Mouse (Mus musculus) midbrain, embryonic 12.5 days (tissue): ENCODE results near the gene Nhej1. TPM values are rescaled to one million over a fixed set of nuclear protein-coding genes. Genes with fewer than 3 reads are reported as not detected.

Source experiments
- ATAC-seq: fragments of 200-750 bp; cut with Nextera tagmentation; 2 replicates; pipeline ENCODE4 v1.8.0; 2017; ENCODE audit warnings: low read depth, moderate TSS enrichment, moderate library complexity; ENCODE audit not compliant: low FRiP score
- H3K27ac ChIP-seq: fragments of 300-500 bp; sonication (generic); replicated peaks from 2 replicates; pipeline ENCODE4 v1.5.1; 2016; ENCODE audit warnings: mild to moderate bottlenecking
- H3K27me3 ChIP-seq: fragments of 300-500 bp; sonication (generic); 2 replicates; pipeline ENCODE4 v1.6.1; 2016; ENCODE audit warnings: mild to moderate bottlenecking
- H3K36me3 ChIP-seq: fragments of 300-500 bp; sonication (generic); 2 replicates; pipeline ENCODE4 v1.6.1; 2016
- H3K4me1 ChIP-seq: fragments of 300-500 bp; sonication (generic); 2 replicates; pipeline ENCODE4 v1.6.1; 2016
- H3K4me2 ChIP-seq: fragments of 300-500 bp; sonication (generic); replicated peaks from 2 replicates; pipeline ENCODE4 v1.6.1; 2016; ENCODE audit warnings: mild to moderate bottlenecking, moderate library complexity
- H3K4me3 ChIP-seq: fragments of 300-500 bp; sonication (generic); 2 replicates; pipeline ENCODE4 v1.5.1; 2016; ENCODE audit warnings: mild to moderate bottlenecking
- H3K9ac ChIP-seq: fragments of 300-500 bp; sonication (generic); replicated peaks from 2 replicates; pipeline ENCODE4 v1.6.1; 2016; ENCODE audit warnings: mild to moderate bottlenecking, moderate library complexity
- H3K9me3 ChIP-seq: fragments of 300-500 bp; sonication (generic); 2 replicates; pipeline ENCODE4 v1.6.1; 2016; ENCODE audit warnings: mild to moderate bottlenecking
- WGBS: fragments of 180-500 bp; shearing (Covaris S2); methylation state at CpG from one replicate; pipeline ENCODE4 v1.1.7; 2016; 5-methylcytosine and 5-hydroxymethylcytosine counted together
- polyA plus RNA-seq: library from polyadenylated mRNA; unstranded; fragments of >200 nt; fragmentation: Nextera tagmentation; extraction: Ambion mirVana; gene quantifications from 2 replicates; pipeline ENCODE4 v1.2.1, GENCODE M21; 2016

Nhej1 gene
- polyA plus RNA-seq = 11.7 and 13.0 TPM in 2 replicates

GRCm38 (mm10) chr1:75124346-75125321, at the start of gene Nhej1:
Gene Nhej1, minus strand, starts transcription at chr1:75125200.
- H3K9me3 ChIP-seq = no peaks in the 10 kb centered on the region
- 2% methylated on average over 56 of the region's 56 CpGs for WGBS
- peak; percentile 95 for ATAC-seq

DNA sequence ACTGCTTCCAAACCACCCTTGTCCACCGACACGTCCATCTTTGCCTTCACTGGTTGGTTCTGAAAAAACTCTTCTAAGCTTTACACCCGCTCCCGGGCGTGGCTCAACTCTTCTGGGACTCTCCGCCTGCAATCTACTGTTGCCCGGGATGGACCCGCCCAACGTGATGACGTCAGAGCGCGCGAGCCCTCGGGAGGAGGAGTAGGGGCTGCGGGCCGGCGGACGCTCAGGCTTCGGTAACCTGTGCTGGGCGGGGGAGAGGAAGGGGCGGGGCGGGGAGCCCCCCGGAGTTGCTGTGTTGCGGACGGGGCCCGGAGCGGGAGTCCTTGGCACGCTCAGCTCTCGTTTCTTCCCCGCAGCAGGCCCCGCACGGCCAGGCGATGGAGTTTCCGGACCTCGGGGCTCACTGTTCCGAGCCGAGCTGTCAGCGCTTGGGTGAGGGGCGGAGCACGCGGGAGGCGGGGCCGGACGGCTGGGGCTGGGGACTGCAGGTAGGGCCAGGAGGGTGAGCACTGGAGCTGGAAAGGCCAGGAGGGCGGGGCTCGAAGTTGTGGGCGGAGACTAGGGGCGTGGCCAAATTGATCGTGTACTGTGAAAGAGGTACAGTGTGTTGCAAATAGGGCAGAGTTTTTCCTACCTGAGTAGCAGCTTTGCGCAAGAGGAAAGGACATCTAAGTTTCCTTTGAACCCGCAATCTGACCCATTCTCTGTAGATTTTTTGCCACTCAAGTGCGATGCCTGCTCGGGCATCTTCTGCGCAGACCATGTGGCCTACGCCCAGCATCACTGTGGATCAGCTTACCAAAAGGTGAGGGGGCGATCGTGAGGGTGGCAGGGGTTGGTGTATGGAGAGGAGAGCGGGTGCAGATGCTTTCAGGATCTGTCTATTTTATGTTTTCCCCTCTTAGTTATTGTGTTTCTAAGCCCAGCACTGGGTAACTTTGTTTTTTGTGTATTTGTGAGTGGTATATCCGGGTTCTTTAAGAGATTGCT, 43.8 kb upstream of the Nhej1 start, which contains the start of gene Zfand2b:
Gene Zfand2b, plus strand, starts transcription at position 175 of the 993 bp plus-strand sequence.
- H3K9me3 ChIP-seq = no peaks in the 10 kb centered on the region
- H3K9ac ChIP-seq = peak within 1 kb of the TSS; percentile 52
- H3K4me3 ChIP-seq = peak within 1 kb of the TSS; percentile 60
- peak; percentile 96 for ATAC-seq
- peak within 1 kb of the TSS; percentile 65 for H3K4me2 ChIP-seq
- under 1% methylated on average over 59 of the region's 59 CpGs for WGBS
- H3K27ac ChIP-seq = peak within 1 kb of the TSS; percentile 79
- peaks cover 10% of the 10 kb centered on the region for H3K4me1 ChIP-seq
- H3K36me3 ChIP-seq = peaks cover 40% of the 10 kb centered on the region
- H3K27me3 ChIP-seq = no peaks in the 10 kb centered on the region

More at GRCm38 (mm10) chr1:75124346-75125321, at the start of gene Nhej1:
- Histone ChIP-seq H3K27me3 (no peaks in the 10 kb centered on the region; the same call in 1 of the 2 replicates), H3K4me1 (peaks cover 3% of the 10 kb centered on the region; the same call in 1 of the 2 replicates), H3K27ac (peak within 1 kb of the TSS; percentile 92), H3K4me3 (peak within 1 kb of the TSS; percentile 70), H3K36me3 (no peaks in the 10 kb centered on the region), H3K9ac (peak within 1 kb of the TSS; percentile 68), H3K4me2 (peak within 1 kb of the TSS; percentile 57)

- Histone ChIP-seq H3K9me3 (no peaks in the 10 kb centered on the region), H3K4me2 (peak overlapping the region; percentile 65), H3K9ac (no peak overlapping the region; the same call in 1 of the 2 replicates), H3K27me3 (no peaks in the 10 kb centered on the region), H3K36me3 (peaks cover 33% of the 10 kb centered on the region), H3K4me1 (peaks cover 10% of the 10 kb centered on the region), H3K27ac (0 out of 2 replicates have a peak overlapping the region, but pooled peaks have one; percentile 79), H3K4me3 (peak overlapping the region; percentile 60)
- WGBS = 11% methylated on average over 7 of the region's 7 CpGs
- ATAC-seq = peak; percentile 42
Observed at GRCm38 (mm10) chr1:75168093-75168471, 43.1 kb upstream of the Nhej1 start.

GRCm38 (mm10) chr1:75160256-75160617, 35.2 kb upstream of the Nhej1 start:
- H3K9ac ChIP-seq = no peak overlapping the region
- ATAC-seq = no peak
- no peak overlapping the region for H3K4me2 ChIP-seq
- H3K27ac ChIP-seq = no peak overlapping the region
- H3K4me3 ChIP-seq = no peak overlapping the region
- no peaks in the 10 kb centered on the region for H3K36me3 ChIP-seq
- no peaks in the 10 kb centered on the region for H3K9me3 ChIP-seq
- H3K4me1 ChIP-seq = no peaks in the 10 kb centered on the region
- no peaks in the 10 kb centered on the region for H3K27me3 ChIP-seq
- 83% methylated on average over 4 of the region's 4 CpGs for WGBS

DNA sequence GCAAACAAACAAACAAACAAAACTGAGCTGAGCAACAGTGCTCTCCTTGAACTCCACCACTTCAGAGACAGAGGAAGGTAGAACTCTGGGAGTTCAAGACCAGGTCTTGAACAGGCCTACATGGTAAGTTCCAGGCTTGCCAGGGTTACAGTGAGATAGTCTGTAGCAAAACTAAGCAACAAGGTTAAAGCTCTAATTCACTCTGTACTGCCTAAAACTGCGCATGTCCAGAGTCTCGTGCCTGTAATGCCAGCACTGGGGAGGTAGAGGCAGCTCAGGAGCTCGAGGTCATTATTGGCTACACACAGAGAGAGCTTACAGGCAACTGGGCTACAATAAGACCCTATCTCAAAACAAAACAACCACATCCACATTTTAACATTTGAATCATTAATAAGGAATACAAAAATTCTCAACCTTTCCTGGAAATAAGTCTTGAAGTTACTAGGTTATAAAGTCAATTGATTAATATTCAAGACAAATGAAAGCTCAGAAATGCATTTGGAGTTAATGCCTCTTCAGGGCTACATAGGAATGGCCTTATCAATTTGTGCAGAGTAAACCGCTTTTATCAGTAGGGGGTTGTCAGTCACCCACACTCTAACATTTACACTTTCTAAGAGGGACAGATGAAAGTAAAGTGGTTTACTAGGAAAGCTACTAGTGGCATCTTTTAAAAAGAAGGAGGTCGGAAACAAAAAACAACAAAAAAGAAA, 34.7 kb upstream of the Nhej1 start:
- Histone ChIP-seq H3K4me2 (no peak overlapping the region), H3K27ac (no peak overlapping the region), H3K4me1 (no peaks in the 10 kb centered on the region), H3K27me3 (no peaks in the 10 kb centered on the region), H3K9me3 (no peaks in the 10 kb centered on the region), H3K9ac (no peak overlapping the region), H3K36me3 (no peaks in the 10 kb centered on the region), H3K4me3 (no peak overlapping the region)
- ATAC-seq = no peak
- WGBS = 72% methylated on average over 5 of the region's 5 CpGs

GRCm38 (mm10) chr1:75158990-75159389, 34.0 kb upstream of the Nhej1 start:
- Histone ChIP-seq H3K4me3 (no peak overlapping the region), H3K27me3 (no peaks in the 10 kb centered on the region), H3K27ac (no peak overlapping the region), H3K4me1 (no peaks in the 10 kb centered on the region), H3K36me3 (no peaks in the 10 kb centered on the region), H3K9me3 (no peaks in the 10 kb centered on the region), H3K9ac (no peak overlapping the region), H3K4me2 (no peak overlapping the region)
- no peak for ATAC-seq

DNA sequence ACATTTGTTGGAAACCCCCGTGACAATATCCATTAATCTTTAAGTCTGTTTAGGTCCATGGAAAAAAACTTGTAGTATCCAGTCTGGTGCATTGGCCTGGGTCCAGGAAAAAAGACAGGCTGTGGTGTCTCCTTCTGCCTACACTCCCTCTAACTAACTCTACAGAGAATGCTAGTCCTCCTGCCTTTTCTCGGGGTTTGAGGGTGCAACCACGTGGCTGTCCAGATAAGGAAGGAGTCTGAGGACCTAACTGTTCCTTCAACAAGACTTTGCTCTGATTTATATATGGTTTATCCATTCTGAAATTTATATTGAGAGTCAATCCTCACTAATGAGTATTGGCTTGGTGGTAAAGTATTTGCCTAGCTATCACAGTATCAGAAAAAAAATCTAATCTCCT, 30.8 kb upstream of the Nhej1 start:
- H3K4me1 ChIP-seq = no peaks in the 10 kb centered on the region
- H3K27ac ChIP-seq = no peak overlapping the region
- no peak for ATAC-seq
- H3K27me3 ChIP-seq = no peaks in the 10 kb centered on the region
- H3K9ac ChIP-seq = no peak overlapping the region
- H3K4me3 ChIP-seq = no peak overlapping the region
- H3K4me2 ChIP-seq = no peak overlapping the region
- H3K36me3 ChIP-seq = no peaks in the 10 kb centered on the region
- WGBS = 70% methylated on average over 3 of the region's 3 CpGs
- H3K9me3 ChIP-seq = no peaks in the 10 kb centered on the region

GRCm38 (mm10) chr1:75148727-75149126, 23.7 kb upstream of the Nhej1 start:
- Histone ChIP-seq H3K27ac (no peak overlapping the region), H3K36me3 (peaks cover 49% of the 10 kb centered on the region), H3K4me1 (peaks cover 6% of the 10 kb centered on the region), H3K9ac (no peak overlapping the region), H3K4me3 (no peak overlapping the region), H3K9me3 (no peaks in the 10 kb centered on the region), H3K4me2 (no peak overlapping the region), H3K27me3 (no peaks in the 10 kb centered on the region)
- 91% methylated on average over 4 of the region's 4 CpGs for WGBS
- no peak for ATAC-seq

GRCm38 (mm10) chr1:75147411-75148135, 22.6 kb upstream of the Nhej1 start:
- Histone ChIP-seq H3K4me2 (no peak overlapping the region), H3K4me1 (peaks cover 8% of the 10 kb centered on the region), H3K27ac (no peak overlapping the region), H3K36me3 (peaks cover 49% of the 10 kb centered on the region), H3K4me3 (no peak overlapping the region), H3K9me3 (no peaks in the 10 kb centered on the region), H3K27me3 (no peaks in the 10 kb centered on the region), H3K9ac (no peak overlapping the region)
- WGBS = 86% methylated on average over 7 of the region's 7 CpGs
- ATAC-seq = no peak

DNA sequence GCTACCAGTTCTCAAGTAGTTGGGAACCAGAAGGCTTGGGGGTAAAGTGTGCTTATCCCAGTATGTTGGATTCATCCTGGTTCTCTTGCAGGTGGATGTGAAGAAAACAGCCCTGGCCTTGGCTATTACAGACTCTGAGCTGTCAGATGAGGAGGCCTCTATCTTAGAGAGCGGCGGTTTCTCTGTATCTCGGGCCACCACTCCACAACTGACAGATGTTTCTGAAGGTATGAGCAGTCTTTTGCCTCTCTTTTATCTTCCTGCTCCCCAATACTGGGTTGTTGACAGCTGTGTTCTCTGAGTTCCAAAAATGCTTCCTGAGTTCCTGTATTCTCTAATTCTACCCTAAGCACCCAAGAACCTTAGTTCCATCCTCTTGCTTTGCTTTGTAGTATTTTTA, 20.6 kb upstream of the Nhej1 start:
- Histone ChIP-seq H3K9ac (no peak overlapping the region), H3K27me3 (no peaks in the 10 kb centered on the region), H3K9me3 (no peaks in the 10 kb centered on the region), H3K4me3 (no peak overlapping the region), H3K4me1 (peaks cover 18% of the 10 kb centered on the region), H3K4me2 (no peak overlapping the region), H3K27ac (no peak overlapping the region), H3K36me3 (peaks cover 49% of the 10 kb centered on the region)
- 98% methylated on average over 3 of the region's 3 CpGs for WGBS
- no peak for ATAC-seq
